Mouse (Mus musculus): ENCODE results near the gene Kyat3.

- TF ChIP-seq CTCF (IDR thresholded peaks at IDR 0.05; ENCODE audit: insufficient read depth, low read length), result no peak
- TF ChIP-seq POLR2A (IDR thresholded peaks at IDR 0.05; ENCODE audit: borderline replicate concordance, extremely low read depth, low read depth, low read length), result no peak
Measured at GRCm38 (mm10) chr3:142757841-142758240, 57.0 kb downstream of the Kyat3 start.

Data from lung, adult 2 months (tissue).